Mouse (Mus musculus) naive thymus-derived CD4-positive, alpha-beta T cell, adult 2 months (primary cell): Measurements from ENCODE around the gene Adgrl1.

Experiments
- DNase-seq: peaks from one replicate; pipeline ENCODE4 v3.0.0-alpha.2; 2011; ENCODE audit warnings: low read depth

Adgrl1 gene

DNA sequence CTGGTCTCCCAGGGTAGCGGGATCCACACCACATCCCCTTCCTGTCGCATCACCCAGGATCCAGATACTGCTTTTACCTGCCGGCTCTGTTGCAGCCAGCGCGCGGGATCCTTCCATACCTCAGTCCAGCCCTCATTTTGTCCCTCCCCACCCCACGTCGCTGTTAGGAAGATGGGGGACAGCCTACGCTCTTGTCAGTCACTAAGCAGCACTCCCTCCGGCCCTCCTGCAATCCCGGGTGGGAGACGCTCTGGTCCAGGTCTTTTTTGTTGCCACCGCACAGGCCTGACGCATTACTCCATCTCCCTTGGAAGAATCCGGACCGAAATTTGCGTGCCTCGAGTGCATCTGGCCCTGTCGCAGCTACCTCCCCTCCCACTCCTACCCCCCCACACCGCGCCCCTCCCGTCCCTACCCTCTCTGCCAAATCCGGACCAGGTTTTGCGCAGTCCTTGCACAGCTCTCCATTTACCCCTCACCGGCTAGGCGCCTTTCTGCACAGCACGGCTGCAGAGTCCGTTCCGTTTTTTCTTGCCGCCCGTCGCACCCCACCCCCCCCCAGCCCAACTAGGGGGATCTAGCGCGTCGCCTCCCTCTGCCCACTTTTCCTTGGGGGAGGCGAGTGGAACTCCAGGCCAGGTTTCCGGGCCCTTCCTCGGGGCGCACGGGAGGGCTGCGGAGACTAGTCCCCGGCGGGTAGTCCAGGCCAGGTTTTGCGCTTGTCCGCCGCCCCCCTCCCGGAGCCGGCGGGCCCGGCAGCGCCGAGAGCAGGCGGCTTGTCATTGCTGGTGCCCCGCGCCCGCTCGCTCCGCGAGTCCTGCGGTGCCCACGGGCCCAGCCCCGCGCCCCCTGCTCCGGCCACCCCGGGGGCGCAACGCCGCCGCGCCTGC lies at the start of gene Adgrl1:
Adgrl1 (plus strand) TSS at position 743 of the 890 bp plus-strand sequence.
- peak; percentile 91 for DNase-seq

DNA sequence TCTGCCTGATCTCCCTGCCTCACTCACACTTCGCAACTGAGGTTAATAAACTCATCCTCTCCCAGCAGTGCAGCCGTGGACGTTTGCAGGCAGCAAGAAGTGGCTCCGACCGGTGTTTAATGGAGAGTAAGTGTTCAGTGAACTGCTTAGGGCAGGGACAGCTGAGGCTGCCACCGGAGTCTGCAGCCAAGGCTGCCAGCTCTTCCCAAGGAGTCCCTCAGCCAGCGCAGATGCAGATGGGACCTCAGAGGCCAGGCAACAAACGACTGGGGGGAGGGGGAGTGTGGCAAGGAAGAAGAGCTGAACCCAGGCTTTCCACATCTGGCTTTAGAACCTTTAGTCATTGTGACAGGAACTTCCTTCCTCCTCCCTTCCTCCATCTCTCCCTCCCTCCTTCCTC lies 47.6 kb upstream of the Adgrl1 start:
- DNase-seq = no peak

DNA sequence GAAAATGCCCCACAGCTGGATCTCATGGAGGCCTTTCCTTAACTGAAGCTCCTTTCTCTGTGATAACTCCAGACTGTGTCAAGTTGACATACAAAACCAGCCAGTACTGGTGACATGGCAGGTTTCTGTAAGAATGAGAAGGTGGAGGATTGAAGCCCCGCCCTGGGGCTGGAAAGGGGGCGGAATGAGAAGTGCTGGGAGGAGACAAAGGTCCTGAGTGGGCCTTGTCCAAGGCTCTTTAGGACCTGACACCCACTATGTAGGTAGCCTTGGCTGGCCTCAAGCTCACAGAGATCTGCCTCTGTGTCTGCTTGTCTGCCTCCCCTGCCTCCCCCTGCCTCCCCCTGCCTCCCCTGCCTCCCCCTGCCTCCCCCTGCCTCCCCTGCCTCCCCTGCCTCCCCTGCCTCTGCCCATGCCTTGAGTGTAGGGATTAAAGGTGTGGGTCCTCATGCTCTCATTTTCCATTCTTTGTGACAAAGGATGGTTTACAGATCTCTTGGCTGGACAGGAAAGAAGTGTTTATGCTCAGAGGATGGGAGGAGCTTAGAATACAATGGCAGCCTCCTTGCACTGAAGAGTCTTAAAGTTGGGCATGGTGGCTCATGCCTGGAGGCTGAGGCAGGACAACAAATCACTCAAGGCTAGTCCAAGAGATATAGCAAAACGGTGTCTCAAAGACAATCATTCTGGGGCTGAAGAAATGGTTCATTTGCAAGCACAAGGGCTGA lies 46.4 kb upstream of the Adgrl1 start:
- no peak for DNase-seq

GRCm38 (mm10) chr8:83856486-83857065 lies 43.3 kb upstream of the Adgrl1 start:
- no peak for DNase-seq

DNA sequence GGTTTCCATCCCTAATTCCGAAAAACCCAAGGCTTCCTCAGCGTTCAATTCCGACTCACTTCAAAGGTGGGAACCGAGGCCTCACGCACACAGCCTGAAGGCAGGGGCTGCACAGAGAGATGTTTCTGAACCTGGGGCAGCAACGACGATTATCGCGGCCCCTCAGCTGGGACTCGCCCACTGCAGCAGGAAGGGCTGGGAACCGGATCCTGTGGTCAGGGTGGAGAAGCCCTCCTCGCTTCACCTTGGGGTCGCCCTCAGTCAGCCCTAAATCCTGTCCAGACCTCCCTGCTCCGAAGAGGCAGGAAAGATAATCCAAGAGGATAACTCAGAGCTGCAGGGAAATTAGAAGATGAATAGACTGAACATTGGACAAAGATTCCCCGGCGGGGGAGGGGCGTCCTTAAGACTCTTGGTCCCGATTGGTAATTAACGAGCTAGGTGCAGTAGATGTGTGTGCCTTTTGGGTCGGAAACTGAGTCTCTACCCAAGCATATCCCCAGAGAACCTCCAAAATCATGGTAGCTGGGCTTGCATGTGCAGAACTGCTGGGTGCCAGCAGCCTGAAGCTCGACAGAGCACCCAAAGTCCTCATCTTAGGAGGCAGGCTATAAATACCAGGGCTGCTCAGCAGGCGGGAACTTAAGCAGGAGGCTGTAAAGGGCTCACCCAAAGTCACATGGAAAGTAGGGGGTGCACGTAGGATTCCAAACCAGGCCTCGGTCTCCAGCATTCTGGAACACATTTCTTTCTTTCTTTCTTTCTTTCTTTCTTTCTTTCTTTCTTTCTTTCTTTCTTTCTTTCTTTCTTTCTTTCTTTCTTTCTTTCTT lies 37.3 kb upstream of the Adgrl1 start:
- no peak for DNase-seq

DNA sequence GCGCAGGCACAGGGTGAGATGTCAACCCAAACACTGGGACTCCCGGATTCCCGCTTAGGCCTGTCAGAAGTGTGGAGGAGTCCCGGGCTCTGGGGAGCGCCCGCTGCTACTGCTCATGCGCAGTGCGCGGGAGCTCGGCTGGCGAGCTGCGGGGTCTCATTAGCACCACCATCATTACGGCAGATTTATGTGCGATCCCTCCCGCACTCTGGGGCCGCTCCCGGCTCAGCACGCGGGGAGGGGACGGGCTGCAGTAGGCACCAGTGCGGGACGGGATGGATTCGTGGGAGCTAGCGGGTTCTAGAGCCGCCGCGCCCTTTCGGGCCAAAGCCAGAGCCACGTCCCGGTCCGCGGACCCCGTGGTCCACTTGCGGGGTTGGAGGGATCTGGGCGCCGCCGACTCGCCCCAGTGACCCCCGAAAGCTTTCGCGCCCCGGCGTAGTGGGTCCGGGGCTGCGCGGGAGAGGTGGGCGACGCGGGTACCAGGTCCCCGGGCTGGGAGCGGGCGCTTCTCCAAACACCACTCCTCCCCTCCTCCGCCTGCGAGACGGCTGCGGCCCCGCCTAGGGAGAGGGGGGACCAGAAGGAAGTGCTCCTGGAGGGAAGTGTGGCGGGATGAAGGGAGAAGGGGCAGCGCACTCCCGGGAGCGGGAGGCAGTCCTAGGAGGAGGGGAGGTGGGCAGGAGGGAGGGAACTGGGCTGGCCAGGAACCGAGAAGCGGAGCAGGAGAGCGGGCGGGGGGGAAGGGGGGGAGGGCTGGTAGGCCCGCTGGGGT lies 24.8 kb upstream of the Adgrl1 start:
- peak; percentile 28 for DNase-seq

DNA sequence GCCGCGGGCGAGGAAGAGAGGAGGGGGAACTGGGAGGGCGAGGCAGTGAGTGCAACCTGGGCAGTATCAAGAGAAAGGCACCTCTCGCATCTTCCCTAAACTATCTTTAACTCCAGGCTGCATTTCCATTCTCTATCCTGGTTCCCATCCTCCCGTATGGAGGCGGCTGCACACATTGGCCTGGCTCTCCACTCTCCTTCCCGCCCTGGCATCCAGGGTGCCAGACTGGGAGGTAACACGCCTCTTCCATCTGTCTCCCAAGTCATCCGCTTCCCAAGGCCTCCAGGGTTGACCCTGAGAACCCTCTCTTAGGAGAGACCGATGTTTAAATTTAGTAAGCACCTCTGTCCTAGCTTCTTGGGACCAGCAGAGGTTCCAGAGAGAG lies 24.3 kb upstream of the Adgrl1 start:
- peak; percentile 20 for DNase-seq

- peak; percentile 13 for DNase-seq
Measured at GRCm38 (mm10) chr8:83876080-83876837, 23.6 kb upstream of the Adgrl1 start.

GRCm38 (mm10) chr8:83876838-83877223 lies 23.1 kb upstream of the Adgrl1 start:
- DNase-seq = peak; percentile 47

DNA sequence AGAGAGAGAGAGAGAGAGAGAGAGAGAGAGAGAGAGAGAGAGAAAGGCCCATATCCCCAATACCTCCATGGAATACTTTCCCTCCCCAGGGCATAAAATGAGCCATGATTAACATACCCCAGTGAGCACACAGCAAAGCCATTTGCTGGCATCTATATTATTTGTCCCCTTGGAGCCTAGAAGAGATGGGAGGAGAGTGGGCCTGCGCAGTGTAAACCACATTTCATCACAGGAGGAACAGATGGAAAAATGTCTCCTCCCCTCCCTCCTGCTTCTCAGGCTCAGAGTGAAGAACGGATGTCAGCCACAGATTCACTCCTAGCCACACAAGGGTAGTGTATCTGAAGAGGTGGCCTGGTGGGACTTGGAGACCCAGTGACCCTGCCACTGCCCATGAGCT lies 11.5 kb upstream of the Adgrl1 start:
- no peak for DNase-seq

DNA sequence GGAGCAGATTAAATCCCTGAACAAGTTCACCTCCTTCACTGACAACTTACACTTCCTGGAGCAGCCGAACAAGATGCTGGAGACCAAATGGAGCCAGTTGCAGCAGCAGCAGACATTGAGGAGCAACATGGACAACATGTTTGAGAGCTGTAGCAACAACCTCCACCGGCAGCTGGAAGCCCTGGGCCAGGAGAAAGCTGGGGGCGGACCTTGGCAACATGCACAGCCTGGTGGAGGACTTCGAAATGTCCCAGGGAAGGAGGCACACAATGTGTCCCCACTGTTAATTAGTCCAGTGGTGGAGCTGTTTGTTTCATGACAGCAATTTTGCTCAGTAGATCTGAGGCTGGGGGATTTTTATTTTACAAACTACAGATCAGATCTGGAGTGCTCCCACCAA lies 7.8 kb upstream of the Adgrl1 start:
- DNase-seq = no peak

GRCm38 (mm10) chr8:83893915-83894314 lies 6.0 kb upstream of the Adgrl1 start:
- DNase-seq = peak; percentile 91

DNA sequence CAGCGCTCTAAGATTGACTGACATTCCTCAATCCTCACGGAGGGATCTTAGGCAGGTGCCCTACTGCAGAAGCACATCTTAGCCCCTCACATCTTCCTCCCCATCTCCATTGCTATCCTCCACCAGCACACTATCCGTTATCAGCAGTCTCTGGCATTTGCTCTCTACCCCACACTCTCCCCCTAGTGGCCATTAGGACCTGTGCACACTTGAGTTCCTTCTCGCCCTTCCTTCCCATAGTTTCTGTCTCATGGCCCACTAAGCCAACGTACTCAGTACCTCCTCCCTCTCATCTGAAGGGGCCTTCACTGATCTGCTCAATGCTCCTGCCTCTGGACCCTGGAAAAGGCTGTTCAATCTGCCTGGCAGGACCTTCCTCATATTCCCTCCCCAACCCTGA lies 4.0 kb upstream of the Adgrl1 start:
- peak; percentile 81 for DNase-seq

DNA sequence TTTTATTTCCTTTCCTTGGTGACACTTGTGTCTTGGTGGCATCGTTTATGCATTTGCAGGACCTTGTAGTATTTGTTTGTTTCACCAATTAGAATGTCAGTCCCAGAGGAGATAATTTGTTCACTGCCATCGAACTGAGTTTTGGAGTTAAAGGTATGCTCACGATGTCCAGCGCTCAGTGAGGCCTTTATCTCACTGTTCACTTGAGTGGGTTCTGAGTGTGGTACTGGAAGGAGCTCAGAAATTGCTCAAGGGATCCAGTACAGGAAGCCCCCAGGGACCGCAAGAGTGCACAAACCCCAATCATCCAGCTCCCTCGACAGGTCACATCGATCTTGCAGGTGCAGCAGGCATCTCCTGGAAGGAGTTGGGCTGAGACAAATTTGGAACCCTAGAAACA lies 3.4 kb upstream of the Adgrl1 start:
- peak; percentile 24 for DNase-seq

- peak; percentile 61 for DNase-seq
Measured at GRCm38 (mm10) chr8:83897211-83897610, 2.7 kb upstream of the Adgrl1 start.

DNA sequence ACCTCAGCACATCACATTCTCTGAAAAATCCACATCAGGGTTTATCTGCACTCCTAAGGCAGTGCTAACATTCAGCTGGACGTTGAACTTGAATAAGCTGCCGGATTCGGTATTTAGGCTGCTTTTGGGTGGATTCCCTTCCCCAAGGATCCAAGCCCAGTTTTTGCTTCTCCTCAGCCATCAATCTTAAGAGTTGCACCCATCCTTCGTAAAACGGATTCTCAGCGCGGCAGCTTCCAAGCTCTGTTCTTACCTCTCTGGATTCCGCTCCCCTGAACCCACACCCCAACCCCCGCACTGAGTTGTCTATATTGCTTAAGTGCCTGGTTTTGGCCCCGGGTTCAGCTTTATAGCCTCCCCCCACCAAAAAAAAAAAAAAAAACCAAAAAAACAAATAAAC lies 1.4 kb upstream of the Adgrl1 start:
- peak; percentile 24 for DNase-seq

- peak; percentile 72 for DNase-seq
Measured at GRCm38 (mm10) chr8:83898985-83899362, 931 bp upstream of the Adgrl1 start.

GRCm38 (mm10) chr8:83900266-83900956 lies 506 bp downstream of the Adgrl1 start:
- DNase-seq = no peak

DNA sequence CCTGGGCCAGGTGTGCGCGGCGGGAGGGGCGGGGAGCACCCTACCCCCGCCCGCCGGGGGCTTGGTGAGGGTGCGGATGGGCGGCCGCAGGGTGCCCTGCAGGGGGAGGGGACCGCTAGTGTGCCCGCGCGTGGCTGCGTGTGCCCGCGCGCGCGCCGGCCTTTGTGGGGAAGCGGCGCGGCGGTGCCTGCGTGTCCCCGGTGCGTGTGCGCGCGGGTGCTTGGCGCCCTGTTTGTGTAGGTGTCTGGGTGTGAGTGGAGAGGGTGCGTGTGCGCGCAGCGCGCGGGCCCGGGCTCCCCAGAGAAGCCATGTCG lies 1.0 kb downstream of the Adgrl1 start:
- peak; percentile 65 for DNase-seq
